Mouse (Mus musculus): Measurements from ENCODE around the gene Ccdc40. TPM values are rescaled to one million over a fixed set of nuclear protein-coding genes. Genes with fewer than 3 reads are reported as not detected.

The Ccdc40 gene
- polyA plus RNA-seq, 1 experiment from 2014 or later, result 11.5 TPM

DNA sequence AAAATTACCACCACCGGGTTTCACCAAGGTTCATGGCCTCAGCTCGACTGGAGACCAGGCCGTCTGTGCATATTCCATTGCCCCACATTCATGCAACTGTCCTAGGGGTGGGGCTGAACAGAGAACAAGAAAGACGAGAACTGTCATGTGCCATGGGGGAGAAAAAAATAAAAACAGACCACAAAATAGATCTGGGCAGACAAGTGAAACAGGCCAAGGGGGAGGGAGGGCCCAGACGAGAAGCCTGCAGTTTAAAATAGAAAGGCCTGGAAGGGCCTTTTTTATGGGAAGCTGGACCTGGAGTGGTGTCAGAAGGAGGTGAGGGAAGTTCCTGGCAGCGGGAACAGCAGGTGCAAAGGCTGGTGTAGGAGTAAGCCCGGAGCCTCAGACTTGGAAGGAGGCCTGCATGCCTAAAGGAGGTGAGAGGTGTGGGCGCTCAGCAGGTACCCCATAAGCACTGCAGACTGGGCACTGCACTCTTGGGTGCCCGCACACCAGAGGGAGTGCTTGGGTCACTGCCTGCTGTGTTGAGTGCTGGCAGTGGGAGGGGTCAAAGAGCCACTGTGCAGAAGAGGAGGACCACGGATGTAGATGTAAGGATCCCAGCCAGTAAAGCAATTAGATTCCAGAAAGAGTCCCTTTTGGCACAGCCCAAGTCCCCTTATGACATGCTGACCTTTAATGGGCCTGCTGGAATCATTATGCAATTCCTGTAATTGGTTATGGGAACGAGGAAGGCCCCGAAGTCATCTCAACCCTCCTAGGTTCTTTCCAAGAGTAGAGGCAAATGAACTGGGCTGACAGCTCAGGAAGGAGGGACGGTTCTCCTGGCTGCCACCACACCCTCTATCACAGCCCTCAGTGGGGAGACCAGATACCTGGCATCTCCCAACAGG, 78.6 kb downstream of the Ccdc40 start:
- Histone ChIP-seq H3K4me1 (replicated peaks; ENCODE audit: control insufficient read depth, insufficient read depth, low read length) (no peaks in the 10 kb centered on the region), H3K27me3 (replicated peaks; ENCODE audit: control insufficient read depth, insufficient read depth, low read length) (peaks cover 5% of the 10 kb centered on the region; the same call in 1 of the 2 replicates), H3K4me3 (replicated peaks; ENCODE audit: low read length) (no peak overlapping the region), H3K36me3 (ENCODE audit: control insufficient read depth, insufficient read depth) (no peaks in the 10 kb centered on the region), H3K4me2 (ENCODE audit: low read length) (no peak overlapping the region), H3K27ac (ENCODE audit: low read length) (no peak overlapping the region), H3K9me3 (ENCODE audit: control insufficient read depth, low read length) (no peaks in the 10 kb centered on the region), H3K9ac (replicated peaks; ENCODE audit: low read depth, low read length) (no peak overlapping the region)
- 66% methylated on average over 13 of the region's 13 CpGs for WGBS
- no peak for ATAC-seq

DNA sequence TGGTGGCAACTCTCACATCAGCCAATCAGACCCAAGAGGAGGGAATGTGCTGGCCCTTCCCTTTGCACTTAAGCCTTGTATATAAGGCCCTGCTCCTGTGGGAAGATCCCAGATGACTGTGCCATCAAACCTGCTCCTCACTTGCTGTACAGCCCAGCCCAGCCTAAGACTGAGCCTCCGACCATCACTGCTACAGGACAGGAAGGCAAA, 79.2 kb downstream of the Ccdc40 start, which contains the start of gene Card14:
Gene Card14 (plus strand): TSS at position 111 of the 210 bp plus-strand sequence.
- Histone ChIP-seq H3K27ac (ENCODE audit: low read length) (no peak within 1 kb of the TSS), H3K4me3 (replicated peaks; ENCODE audit: low read length) (no peak within 1 kb of the TSS), H3K4me2 (ENCODE audit: low read length) (no peak within 1 kb of the TSS), H3K36me3 (ENCODE audit: control insufficient read depth, insufficient read depth) (no peaks in the 10 kb centered on the region), H3K27me3 (replicated peaks; ENCODE audit: control insufficient read depth, insufficient read depth, low read length) (peaks cover 5% of the 10 kb centered on the region; the same call in 1 of the 2 replicates), H3K9ac (replicated peaks; ENCODE audit: low read depth, low read length) (no peak within 1 kb of the TSS), H3K9me3 (ENCODE audit: control insufficient read depth, low read length) (no peaks in the 10 kb centered on the region), H3K4me1 (replicated peaks; ENCODE audit: control insufficient read depth, insufficient read depth, low read length) (no peaks in the 10 kb centered on the region)
- WGBS, result 74% methylated on average over 1 of the region's 1 CpGs
- ATAC-seq, result no peak

DNA sequence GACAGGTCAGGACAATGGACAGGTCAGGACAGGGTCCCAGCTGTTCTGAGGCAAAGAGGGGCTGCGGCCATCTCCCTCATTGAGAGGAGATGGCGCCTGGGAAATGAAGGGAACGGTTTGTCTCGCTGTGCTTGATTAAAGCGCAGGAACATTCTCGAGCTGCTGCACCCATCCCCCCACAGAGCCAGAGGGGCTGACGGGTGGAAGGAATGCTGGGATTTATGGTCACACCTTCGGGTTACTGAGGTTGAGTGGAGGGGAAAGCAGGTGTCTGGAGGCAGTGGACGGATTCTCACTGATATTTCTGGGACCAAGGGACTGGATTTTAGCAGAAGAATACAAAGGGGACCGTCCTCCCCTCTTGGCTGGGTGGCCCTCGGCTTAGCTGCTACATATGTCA, 79.5 kb downstream of the Ccdc40 start:
- no peaks in the 10 kb centered on the region for H3K4me1 ChIP-seq (replicated peaks; ENCODE audit: control insufficient read depth, insufficient read depth, low read length)
- no peak overlapping the region for H3K27ac ChIP-seq (ENCODE audit: low read length)
- 37% methylated on average over 11 of the region's 11 CpGs for WGBS
- no peak overlapping the region for H3K4me2 ChIP-seq (ENCODE audit: low read length)
- no peaks in the 10 kb centered on the region for H3K9me3 ChIP-seq (ENCODE audit: control insufficient read depth, low read length)
- H3K9ac ChIP-seq (replicated peaks; ENCODE audit: low read depth, low read length), result no peak overlapping the region
- ATAC-seq, result no peak
- H3K36me3 ChIP-seq (ENCODE audit: control insufficient read depth, insufficient read depth), result no peaks in the 10 kb centered on the region
- peaks cover 5% of the 10 kb centered on the region; the same call in 1 of the 2 replicates for H3K27me3 ChIP-seq (replicated peaks; ENCODE audit: control insufficient read depth, insufficient read depth, low read length)
- H3K4me3 ChIP-seq (replicated peaks; ENCODE audit: low read length), result no peak overlapping the region

DNA sequence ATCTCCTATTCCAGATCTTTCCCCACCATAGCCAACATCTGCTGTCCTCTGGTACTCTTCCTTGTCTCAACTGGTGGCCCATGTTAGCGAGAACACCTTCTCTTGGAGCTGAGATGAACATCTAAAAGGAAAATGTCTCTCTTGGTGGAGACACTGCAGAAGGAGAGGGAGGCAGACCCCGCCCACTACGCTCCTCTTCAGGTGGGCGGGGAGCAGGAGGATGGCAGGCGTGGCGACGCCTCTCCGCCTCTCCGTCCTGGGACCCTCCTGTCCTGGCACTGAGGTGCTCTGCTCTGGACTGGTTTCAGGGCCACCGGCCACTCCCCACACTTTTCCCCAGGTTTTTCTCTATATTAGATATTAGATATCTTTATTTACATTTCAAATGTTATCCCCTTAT, 82.2 kb downstream of the Ccdc40 start:
- Histone ChIP-seq H3K36me3 (ENCODE audit: control insufficient read depth, insufficient read depth) (no peaks in the 10 kb centered on the region), H3K27me3 (replicated peaks; ENCODE audit: control insufficient read depth, insufficient read depth, low read length) (peaks cover 5% of the 10 kb centered on the region; the same call in 1 of the 2 replicates), H3K9ac (replicated peaks; ENCODE audit: low read depth, low read length) (no peak overlapping the region), H3K4me3 (replicated peaks; ENCODE audit: low read length) (no peak overlapping the region), H3K27ac (ENCODE audit: low read length) (no peak overlapping the region), H3K4me2 (ENCODE audit: low read length) (no peak overlapping the region), H3K9me3 (ENCODE audit: control insufficient read depth, low read length) (no peaks in the 10 kb centered on the region), H3K4me1 (replicated peaks; ENCODE audit: control insufficient read depth, insufficient read depth, low read length) (no peaks in the 10 kb centered on the region)
- 11% methylated on average over 10 of the region's 10 CpGs for WGBS
- ATAC-seq, result no peak

DNA sequence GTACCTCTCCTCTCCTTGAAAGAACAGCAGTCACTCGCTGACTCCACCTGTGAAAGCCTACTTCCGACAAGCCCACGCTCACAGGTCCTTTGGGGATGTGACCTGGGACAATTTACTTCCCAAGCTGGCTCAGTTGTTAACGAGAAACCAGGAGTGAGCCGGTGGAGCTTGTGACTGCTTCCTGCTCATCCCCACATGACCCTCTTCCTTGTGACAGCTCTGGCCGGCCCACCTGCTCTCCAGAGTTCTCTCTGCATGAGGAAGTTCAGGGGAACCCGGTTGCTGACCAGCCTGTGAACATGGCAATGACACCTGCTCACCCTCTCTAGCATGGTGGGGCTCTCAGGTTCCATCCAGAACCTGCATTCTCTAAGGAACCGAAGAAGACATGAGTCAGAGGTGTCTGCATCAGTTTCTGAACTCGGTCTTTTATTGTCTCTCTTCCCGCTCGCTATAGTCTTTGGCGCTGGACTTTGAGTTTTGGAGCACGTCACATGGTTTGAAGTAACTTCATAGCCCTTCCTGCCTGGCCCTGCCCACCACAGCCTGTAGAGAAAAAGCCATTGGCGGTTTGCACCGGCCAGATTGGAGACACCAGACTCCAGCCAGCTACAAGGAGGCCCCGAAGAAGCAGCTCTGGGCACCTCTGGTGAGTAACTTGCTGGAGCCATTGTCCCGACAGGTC, 86.0 kb downstream of the Ccdc40 start:
- H3K9ac ChIP-seq (replicated peaks; ENCODE audit: low read depth, low read length), result no peak overlapping the region
- H3K27me3 ChIP-seq (replicated peaks; ENCODE audit: control insufficient read depth, insufficient read depth, low read length), result peaks cover 5% of the 10 kb centered on the region; the same call in 1 of the 2 replicates
- H3K4me2 ChIP-seq (ENCODE audit: low read length), result no peak overlapping the region
- no peak overlapping the region for H3K4me3 ChIP-seq (replicated peaks; ENCODE audit: low read length)
- H3K4me1 ChIP-seq (replicated peaks; ENCODE audit: control insufficient read depth, insufficient read depth, low read length), result no peaks in the 10 kb centered on the region
- H3K27ac ChIP-seq (ENCODE audit: low read length), result no peak overlapping the region
- no peak for ATAC-seq
- H3K9me3 ChIP-seq (ENCODE audit: control insufficient read depth, low read length), result no peaks in the 10 kb centered on the region
- 81% methylated on average over 17 of the region's 17 CpGs for WGBS
- no peaks in the 10 kb centered on the region for H3K36me3 ChIP-seq (ENCODE audit: control insufficient read depth, insufficient read depth)

Other genes with a start within 250 kb of the Ccdc40 start
- not detected in 2 replicates for gene Enpp7, start 240.4 kb upstream of the Ccdc40 start, polyA plus RNA-seq (2015; fragmentation: Nextera tagmentation; extraction: Ambion mirVana)
- gene Cbx2, start 205.6 kb upstream of the Ccdc40 start, polyA plus RNA-seq (2015; fragmentation: Nextera tagmentation; extraction: Ambion mirVana), result 24.9 and 26.7 TPM in 2 replicates
- gene Cbx8, start 187.6 kb upstream of the Ccdc40 start, polyA plus RNA-seq (2015; fragmentation: Nextera tagmentation; extraction: Ambion mirVana), result 12.3 and 13.4 TPM in 2 replicates
- 18.1 and 18.5 TPM in 2 replicates for gene Cbx4, start 142.4 kb upstream of the Ccdc40 start, polyA plus RNA-seq (2015; fragmentation: Nextera tagmentation; extraction: Ambion mirVana)
- 52.3 and 54.6 TPM in 2 replicates for gene Tbc1d16, start 73 bp upstream of the Ccdc40 start, polyA plus RNA-seq (2015; fragmentation: Nextera tagmentation; extraction: Ambion mirVana)
- 59.8 and 69.7 TPM in 2 replicates for gene Gaa, start 39.3 kb downstream of the Ccdc40 start, polyA plus RNA-seq (2015; fragmentation: Nextera tagmentation; extraction: Ambion mirVana)
- gene Eif4a3, start 71.5 kb downstream of the Ccdc40 start, polyA plus RNA-seq (2015; fragmentation: Nextera tagmentation; extraction: Ambion mirVana), result 271 and 273 TPM in 2 replicates
- gene Card14, start 79.2 kb downstream of the Ccdc40 start, polyA plus RNA-seq (2015; fragmentation: Nextera tagmentation; extraction: Ambion mirVana), result 0.13 and 0.40 TPM in 2 replicates
- gene Sgsh, start 127.0 kb downstream of the Ccdc40 start, polyA plus RNA-seq (2015; fragmentation: Nextera tagmentation; extraction: Ambion mirVana), result 3.7 and 4.0 TPM in 2 replicates
- gene Slc26a11, start 127.0 kb downstream of the Ccdc40 start, polyA plus RNA-seq (2015; fragmentation: Nextera tagmentation; extraction: Ambion mirVana), result 3.3 and 3.7 TPM in 2 replicates
- gene Rnf213, start 164.5 kb downstream of the Ccdc40 start, polyA plus RNA-seq (2015; fragmentation: Nextera tagmentation; extraction: Ambion mirVana), result 1.3 TPM in 2 replicates